Mouse (Mus musculus) heart, adult 2 months (tissue): ENCODE measurements around the gene Cacng6. TPM values are rescaled to one million over a fixed set of nuclear protein-coding genes. Genes with fewer than 3 reads are reported as not detected.

Experiments used
- DNase-seq, 2 experiments: peaks; one replicate each; pipeline ENCODE4 v3.0.0; 2021
- H3K27ac ChIP-seq: fragments of 200-600 bp; 2 replicates; pipeline ENCODE4 v1.8.1; 2022
- H3K27me3 ChIP-seq: fragments of 200-500 bp; 2 replicates; pipeline ENCODE4 v1.6.1; 2012; ENCODE audit warnings: mild to moderate bottlenecking, low read length, inconsistent platforms, mixed read lengths; ENCODE audit not compliant: control insufficient read depth, insufficient read depth
- H3K36me3 ChIP-seq: fragments of 200-500 bp; 2 replicates; pipeline ENCODE4 v1.6.1; 2012; ENCODE audit warnings: low read length, inconsistent platforms; ENCODE audit not compliant: control insufficient read depth, insufficient read depth
- H3K4me1 ChIP-seq: fragments of 200-500 bp; 2 replicates; pipeline ENCODE4 v1.6.1; 2011; ENCODE audit warnings: low read length; ENCODE audit not compliant: control insufficient read depth, insufficient read depth
- H3K4me3 ChIP-seq: fragments of 200-600 bp; 2 replicates; pipeline ENCODE4 v1.8.1; 2022
- H3K79me2 ChIP-seq: fragments of 200-500 bp; replicated peaks from 2 replicates; pipeline ENCODE4 v1.6.1; 2012; ENCODE audit warnings: mild to moderate bottlenecking, inconsistent platforms, low read length, moderate library complexity, mixed read lengths; ENCODE audit not compliant: control insufficient read depth, insufficient read depth
- H3K9ac ChIP-seq: fragments of 200-500 bp; 2 replicates; pipeline ENCODE4 v1.6.1; 2012; ENCODE audit warnings: low read depth, mild to moderate bottlenecking, control low read depth, inconsistent platforms, low read length, mixed read lengths
- CTCF ChIP-seq: fragments of 200-600 bp; IDR thresholded peaks from 2 replicates; pipeline ENCODE4 v1.8.1; 2022; ENCODE audit warnings: antibody characterized with exemption, mild to moderate bottlenecking, moderate library complexity
- EP300 ChIP-seq: fragments of 200-500 bp; IDR thresholded peaks from 2 replicates; pipeline ENCODE4 v1.6.1; 2011; ENCODE audit warnings: low read depth, low read length, control low read depth; ENCODE audit not compliant: insufficient read depth
- POLR2A ChIP-seq: fragments of 200-500 bp; IDR thresholded peaks from 2 replicates; pipeline ENCODE4 v1.6.1; 2011; ENCODE audit warnings: mild to moderate bottlenecking, low read depth, low read length, control low read depth; ENCODE audit not compliant: insufficient read depth
- WGBS: fragments of 180-500 bp; shearing (Covaris S2); methylation state at CpG from one replicate; pipeline ENCODE4 v1.1.7; 2018; 5-methylcytosine and 5-hydroxymethylcytosine counted together
- intact Hi-C: fragments of 180-260 bp; cut with DNase I; formaldehyde crosslinking; loops from one replicate; pipeline ENCODE4 v1.15.1; 2025
- polyA plus RNA-seq: library from polyadenylated mRNA; depleted of rRNA; stranded (reverse); fragments of >200 nt; gene quantifications from 2 replicates; pipeline ENCODE4 v1.2.3, GENCODE M21; 2012
- total RNA-seq, 2 experiments: library from RNA; stranded (reverse); gene quantifications; 2 replicates each; pipeline ENCODE4 v1.2.3; 2021

Cacng6 gene
- total and polyA plus RNA-seq, 3 experiments = 0.78 to 2.5 (median 1.9) TPM

DNA sequence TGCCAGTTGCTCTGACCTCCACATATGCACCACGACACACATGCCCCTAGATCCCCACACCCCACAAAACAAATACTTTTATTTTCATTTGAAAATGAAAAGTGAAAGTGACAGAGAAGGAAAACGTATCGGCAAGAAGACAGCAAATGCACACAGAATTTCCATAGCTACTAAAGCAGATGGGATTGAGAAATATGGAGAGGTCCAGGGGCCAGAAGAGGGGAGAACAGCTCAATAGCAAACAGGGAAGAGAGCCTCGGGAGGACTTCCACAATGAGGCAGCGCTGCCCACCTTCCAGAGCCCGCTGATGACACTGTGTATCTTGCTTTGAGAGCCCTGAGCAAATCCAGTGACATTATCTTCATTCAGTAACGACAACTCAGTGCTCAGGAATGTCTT lies 1.9 kb upstream of the Cacng6 start:
- Histone ChIP-seq H3K4me3 (no peak overlapping the region), H3K79me2 (no peaks in the 10 kb centered on the region), H3K4me1 (no peaks in the 10 kb centered on the region), H3K27me3 (no peaks in the 10 kb centered on the region; the same call in 1 of the 2 replicates), H3K27ac (no peak overlapping the region), H3K9ac (no peak overlapping the region), H3K36me3 (no peaks in the 10 kb centered on the region)
- WGBS = 55% methylated on average over 7 of the region's 7 CpGs
- intact Hi-C loops = no loop called here
- TF ChIP-seq POLR2A = no peak
- DNase-seq = no peak

DNA sequence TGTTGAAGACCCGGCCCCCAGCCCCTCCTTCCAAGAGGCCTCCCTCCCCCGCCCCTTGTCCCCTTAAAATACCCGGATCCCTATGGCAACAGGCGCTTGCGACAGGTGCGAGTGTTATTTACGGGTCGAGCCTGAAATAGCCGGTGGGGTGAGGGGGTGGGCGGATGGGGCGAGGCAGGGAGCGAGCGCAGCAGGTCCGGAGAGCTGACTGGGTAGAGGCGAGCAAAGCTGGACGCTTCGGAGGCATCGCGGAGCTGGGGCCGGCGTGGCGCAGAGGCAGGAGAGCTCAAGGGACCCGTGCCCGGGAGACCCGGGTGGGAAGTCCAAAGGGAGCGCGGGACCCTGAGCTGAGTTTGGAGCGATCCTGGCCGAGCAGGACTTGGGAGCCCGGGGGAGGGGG lies 565 bp upstream of the Cacng6 start:
- H3K36me3 ChIP-seq = no peaks in the 10 kb centered on the region
- H3K4me3 ChIP-seq = no peak overlapping the region
- no peaks in the 10 kb centered on the region for H3K4me1 ChIP-seq
- peak overlapping the region; percentile 32; the same call in 1 of the 2 replicates for H3K9ac ChIP-seq
- TF ChIP-seq CTCF (no peak), POLR2A (no peak), EP300 (no peak)
- H3K27ac ChIP-seq = no peak overlapping the region
- intact Hi-C loops = no loop called here
- H3K79me2 ChIP-seq = no peaks in the 10 kb centered on the region
- DNase-seq = no peak
- WGBS = 3% methylated on average over 30 of the region's 30 CpGs
- no peaks in the 10 kb centered on the region; the same call in 1 of the 2 replicates for H3K27me3 ChIP-seq

DNA sequence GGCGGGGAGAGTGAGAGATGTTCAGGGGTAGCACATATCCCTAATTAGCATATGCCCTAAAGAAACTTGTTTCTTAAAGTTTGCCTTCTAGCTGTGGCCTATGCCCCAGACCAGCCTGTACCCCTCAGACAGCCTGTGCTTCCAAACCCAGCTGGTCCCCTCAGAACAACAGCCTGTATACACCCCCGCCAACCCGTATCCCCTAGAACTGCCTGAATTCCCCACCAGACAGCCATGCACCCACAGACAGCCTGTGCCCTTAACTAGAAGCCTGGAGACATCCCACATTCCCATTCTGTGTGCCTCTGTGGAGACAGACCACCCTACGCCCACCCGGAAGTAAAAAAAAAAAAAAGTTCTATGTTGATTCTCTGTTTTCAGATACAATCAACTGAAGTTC lies 1.1 kb downstream of the Cacng6 start:
- no peaks in the 10 kb centered on the region for H3K36me3 ChIP-seq
- H3K4me3 ChIP-seq = no peak overlapping the region
- H3K9ac ChIP-seq = no peak overlapping the region
- DNase-seq = no peak
- WGBS = 91% methylated on average over 5 of the region's 5 CpGs
- no peak for TF ChIP-seq POLR2A
- TF ChIP-seq CTCF = no peak
- TF ChIP-seq EP300 = no peak
- intact Hi-C loops = no loop called here
- H3K27me3 ChIP-seq = no peaks in the 10 kb centered on the region; the same call in 1 of the 2 replicates
- no peaks in the 10 kb centered on the region for H3K4me1 ChIP-seq
- H3K79me2 ChIP-seq = no peaks in the 10 kb centered on the region
- H3K27ac ChIP-seq = no peak overlapping the region

DNA sequence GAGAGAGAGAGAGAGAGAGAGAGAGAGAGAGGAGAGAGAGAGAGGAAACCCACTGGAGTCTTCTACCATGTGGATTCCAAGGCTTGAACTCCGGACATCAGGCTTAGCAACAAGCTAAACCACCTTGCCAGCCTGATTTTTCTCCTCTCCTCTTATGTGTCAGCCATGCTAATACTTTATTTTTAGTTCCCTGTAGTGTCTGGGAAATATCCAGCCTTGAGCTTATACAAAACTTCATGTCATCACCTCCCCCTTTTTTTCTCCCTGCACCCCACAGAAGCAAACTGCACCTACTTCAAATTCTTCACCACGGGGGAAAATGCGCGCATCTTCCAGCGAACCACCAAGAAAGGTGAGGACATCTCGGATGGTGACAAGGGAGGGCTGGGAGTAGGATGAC lies 6.2 kb downstream of the Cacng6 start:
- intact Hi-C loops = no loop called here
- Histone ChIP-seq H3K79me2 (no peaks in the 10 kb centered on the region), H3K27ac (no peak overlapping the region), H3K9ac (no peak overlapping the region), H3K36me3 (no peaks in the 10 kb centered on the region), H3K4me3 (no peak overlapping the region), H3K27me3 (no peaks in the 10 kb centered on the region), H3K4me1 (no peaks in the 10 kb centered on the region)
- TF ChIP-seq POLR2A (no peak), EP300 (no peak), CTCF (no peak)
- WGBS = 47% methylated on average over 6 of the region's 6 CpGs
- no peak for DNase-seq

DNA sequence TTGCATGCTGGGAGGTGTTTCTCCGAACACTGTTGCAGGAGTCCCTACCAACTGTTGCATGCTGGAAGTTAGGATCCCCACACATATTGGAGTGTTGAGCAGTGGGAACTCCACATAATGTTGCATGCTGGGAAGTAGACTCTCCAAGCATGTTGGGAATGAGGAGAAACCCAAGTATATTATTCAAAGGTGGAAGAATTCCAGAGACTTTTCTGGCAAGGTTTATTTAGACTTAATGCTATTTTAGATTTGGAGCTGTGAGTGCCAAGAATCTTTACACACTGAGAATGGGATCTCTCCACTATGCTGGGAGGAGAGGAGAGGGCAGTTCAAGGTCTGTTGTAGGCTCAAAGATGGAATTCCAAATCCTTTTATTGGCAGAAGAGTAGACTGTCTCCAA lies 8.1 kb downstream of the Cacng6 start:
- Histone ChIP-seq H3K27ac (no peak overlapping the region), H3K27me3 (no peaks in the 10 kb centered on the region), H3K4me1 (no peaks in the 10 kb centered on the region), H3K79me2 (no peaks in the 10 kb centered on the region), H3K4me3 (no peak overlapping the region), H3K36me3 (no peaks in the 10 kb centered on the region), H3K9ac (no peak overlapping the region)
- 91% methylated on average over 1 of the region's 1 CpGs for WGBS
- no peak for DNase-seq
- intact Hi-C loops = no loop called here
- no peak for TF ChIP-seq EP300
- TF ChIP-seq POLR2A = no peak

DNA sequence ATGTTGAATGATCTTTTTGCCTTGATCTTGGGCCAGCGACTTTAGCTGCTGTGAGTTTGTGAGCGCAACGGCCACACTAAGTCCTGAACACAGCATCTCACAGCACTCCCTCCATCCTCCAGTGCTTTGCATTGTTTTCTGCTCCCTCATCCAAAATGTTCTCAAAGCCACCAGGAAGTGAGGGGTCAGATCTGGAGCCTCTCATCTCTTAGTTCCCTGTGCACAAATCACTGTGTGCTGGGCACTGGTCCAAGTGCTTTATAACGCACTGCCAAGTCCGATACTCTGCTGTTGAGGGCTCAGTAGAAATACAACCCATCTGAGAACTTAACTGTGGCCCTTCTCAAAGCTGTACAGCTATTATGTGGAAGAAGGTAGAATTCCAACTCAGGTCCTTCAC lies 13.9 kb downstream of the Cacng6 start:
- Histone ChIP-seq H3K27ac (no peak overlapping the region), H3K27me3 (no peaks in the 10 kb centered on the region), H3K9ac (no peak overlapping the region), H3K4me1 (no peaks in the 10 kb centered on the region), H3K4me3 (no peak overlapping the region), H3K36me3 (no peaks in the 10 kb centered on the region), H3K79me2 (no peaks in the 10 kb centered on the region)
- no peak for DNase-seq
- 12% methylated on average over 5 of the region's 5 CpGs for WGBS
- intact Hi-C loops = no loop called here
- no peak for TF ChIP-seq EP300
- no peak for TF ChIP-seq CTCF
- no peak for TF ChIP-seq POLR2A

DNA sequence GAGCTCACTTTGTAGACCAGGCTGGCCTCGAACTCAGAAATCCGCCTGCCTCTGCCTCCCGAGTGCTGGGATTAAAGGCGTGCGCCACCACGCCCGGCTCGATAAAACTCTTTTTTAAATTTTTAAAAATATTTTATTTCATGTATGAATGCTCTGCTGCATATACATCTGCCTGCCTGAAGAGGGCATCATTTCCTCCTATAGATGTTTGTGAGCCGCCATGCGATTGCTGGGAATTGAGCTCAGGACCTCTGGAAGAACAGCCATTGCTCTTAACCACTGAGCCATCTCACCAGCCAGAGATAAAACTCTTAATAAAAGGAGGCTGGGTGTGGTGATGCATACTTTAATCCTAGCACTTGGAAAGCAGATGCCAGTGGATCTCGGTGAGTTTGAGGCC lies 16.0 kb downstream of the Cacng6 start:
- TF ChIP-seq POLR2A (no peak), CTCF (no peak), EP300 (no peak)
- H3K79me2 ChIP-seq = no peaks in the 10 kb centered on the region
- no peak for DNase-seq
- no peaks in the 10 kb centered on the region for H3K27me3 ChIP-seq
- 83% methylated on average over 11 of the region's 11 CpGs for WGBS
- no peak overlapping the region for H3K4me3 ChIP-seq
- H3K36me3 ChIP-seq = no peaks in the 10 kb centered on the region
- no peak overlapping the region for H3K9ac ChIP-seq
- intact Hi-C loops = no loop called here
- H3K27ac ChIP-seq = no peak overlapping the region
- H3K4me1 ChIP-seq = no peaks in the 10 kb centered on the region
